Mouse (Mus musculus) thymus, postnatal 0 days (tissue): ENCODE measurements at regions not wholly inside any gene's neighbourhood (a gene's known extent, or its start where the extent isn't known, plus 50 kb on each side); places are given as distances from the start of the nearest gene placed in this dataset.
A peak's percentile ranks its signal among the peaks of the same experiment; 100 is the strongest.

Experiments used
- DNase-seq: peaks from one replicate; pipeline ENCODE4 v3.0.0-alpha.2; 2015; ENCODE audit warnings: low spot score

DNA sequence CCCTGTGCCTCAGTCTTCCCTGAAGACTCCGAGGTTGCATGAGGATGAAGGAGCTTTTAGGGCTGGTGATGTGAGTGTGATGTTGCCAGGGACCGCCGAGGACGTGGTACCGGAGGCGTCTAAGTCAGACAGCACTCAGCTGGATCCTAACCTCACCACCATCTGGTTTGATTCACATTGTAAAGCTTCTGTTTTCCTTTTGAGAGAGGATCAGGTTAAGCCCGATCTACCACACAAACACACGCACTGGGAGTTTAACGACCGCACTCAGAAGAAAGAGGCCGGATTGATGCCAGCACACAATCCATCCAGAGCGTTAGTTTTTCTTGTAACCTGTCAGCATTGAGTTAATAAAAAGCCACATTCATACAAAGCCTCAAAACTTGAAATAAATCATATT is 371.9 kb downstream of the Cog6 start:
- no peak for DNase-seq

DNA sequence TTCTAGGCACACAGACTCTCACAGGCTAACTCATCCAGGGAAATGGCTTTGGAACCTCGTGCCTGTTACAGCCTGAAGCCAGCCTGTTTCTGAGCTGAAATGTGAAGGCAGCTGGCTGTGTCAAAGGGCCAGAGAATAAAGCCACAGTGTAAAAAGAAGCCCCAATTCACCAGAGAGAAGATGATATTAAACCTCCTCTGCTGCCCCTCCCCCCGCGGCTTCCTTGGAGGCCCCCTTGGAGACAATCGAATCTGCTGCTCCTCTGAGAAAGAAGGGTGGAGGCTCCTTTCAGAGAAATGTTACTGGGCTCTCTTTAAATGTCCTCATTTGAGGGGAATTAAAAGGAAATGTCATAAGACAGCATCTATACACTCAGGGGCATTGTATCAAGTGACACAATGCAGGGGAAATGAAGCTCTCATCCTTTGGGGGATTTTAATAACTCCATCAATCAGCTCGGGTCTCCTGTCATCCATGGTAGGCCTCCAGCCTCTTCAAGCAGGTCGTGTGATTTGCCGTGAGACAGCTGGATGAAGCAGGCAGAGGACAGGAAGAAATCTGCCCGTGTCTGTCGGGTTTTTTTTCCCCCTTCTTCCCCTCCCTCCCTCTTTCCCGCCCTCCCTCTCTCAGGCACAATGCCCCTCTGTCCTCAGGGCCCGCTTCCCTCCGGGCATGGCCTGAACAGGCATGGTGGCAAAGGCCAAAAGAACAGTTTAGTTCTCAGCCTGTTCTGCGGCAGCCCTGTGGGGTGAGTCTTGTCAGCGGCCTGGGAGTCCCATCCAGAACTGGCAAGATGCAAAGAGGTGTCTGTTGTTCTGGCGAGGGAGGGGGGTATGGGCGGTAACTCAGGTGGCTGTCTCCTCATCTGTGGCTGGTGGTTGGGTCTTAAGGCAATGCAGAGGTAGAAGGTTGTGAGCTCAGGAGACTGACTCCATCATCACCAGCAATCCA is 372.6 kb downstream of the Cog6 start:
- DNase-seq, result peak; percentile 57

DNA sequence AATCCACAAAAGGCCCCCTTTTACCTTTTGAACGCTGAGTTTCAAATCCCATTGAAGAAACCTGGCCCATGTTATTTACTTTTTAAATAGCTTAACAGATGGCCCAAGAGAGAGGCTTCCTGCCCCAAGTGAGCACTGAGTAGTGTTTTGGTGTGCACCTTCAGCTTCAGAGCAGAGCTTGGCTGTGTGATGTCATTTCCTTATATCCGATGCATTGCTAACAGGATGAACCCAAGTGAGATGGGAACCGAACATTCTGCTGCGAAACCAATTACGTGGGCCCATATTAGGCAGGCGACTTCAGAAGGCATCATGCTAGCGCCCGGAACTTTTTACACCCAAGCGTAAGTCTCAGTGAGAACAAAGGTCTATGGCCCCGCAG is 373.2 kb downstream of the Cog6 start:
- peak; percentile 68 for DNase-seq

DNA sequence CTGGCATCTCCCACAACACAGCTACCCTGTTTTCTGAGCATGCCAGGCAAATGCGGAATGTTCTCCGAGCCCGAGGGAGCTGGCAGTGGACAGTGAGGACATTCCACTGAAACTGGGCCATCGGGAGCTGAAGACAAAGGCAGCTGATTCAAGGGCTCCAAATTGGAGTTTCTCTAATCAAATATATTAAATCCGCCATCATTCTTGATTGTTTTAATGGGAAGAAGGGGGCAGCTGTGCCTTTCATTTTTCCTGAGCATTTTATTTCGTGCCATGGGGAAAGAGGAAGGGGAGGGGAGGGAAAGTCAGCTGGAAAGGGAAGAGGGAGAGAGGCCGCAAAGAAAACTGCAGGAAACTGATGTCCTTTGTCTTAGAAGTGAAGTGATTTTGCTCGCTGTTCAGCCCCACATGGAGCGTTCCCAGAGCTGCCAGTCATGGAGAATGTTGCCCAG is 373.9 kb downstream of the Cog6 start:
- DNase-seq, result no peak

DNA sequence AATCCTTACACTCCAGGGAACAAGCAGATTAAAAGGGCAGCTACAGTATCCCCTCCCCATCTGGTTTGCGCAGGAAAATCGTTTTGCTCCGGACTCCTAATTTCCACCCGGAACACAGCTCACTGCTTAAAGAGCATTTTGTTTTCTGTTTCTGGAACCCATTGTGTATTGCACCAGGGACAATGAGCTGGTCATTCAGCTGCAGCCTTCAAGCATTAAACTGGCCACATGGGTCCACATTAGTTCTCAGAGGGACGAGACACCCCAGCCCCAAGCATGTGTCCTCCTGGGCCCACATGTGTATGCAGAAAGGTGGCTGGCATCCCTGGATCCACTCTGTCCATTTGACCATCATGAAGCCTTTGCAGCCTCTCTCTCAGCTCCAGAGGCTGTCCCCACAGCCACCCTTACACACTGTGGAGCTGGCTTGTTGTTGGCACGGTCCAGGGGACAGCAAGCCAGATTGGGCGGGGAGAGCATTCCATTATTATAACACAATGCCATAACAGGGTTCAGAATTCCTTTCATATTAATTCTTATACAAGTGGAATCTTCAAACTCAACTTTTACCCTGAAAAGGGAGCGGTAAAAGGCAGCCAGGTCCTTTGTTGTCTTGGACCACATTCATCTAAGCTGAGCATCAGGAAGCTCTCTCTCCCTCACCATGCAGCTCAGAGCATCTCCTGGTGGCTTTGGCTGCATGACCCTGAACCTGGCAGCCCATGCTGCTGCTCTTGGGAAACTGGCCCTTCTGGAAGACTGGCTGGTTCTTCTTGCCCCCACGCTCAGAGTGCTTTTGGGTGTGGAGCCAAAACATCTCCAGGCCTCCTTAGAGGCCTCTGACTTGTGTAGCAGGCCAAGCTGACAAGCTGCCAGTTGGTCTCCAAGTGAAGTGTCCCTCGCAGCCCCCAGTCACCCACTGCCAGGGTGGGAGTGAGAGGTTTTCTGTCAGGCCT is 373.4 kb downstream of the Foxo1 start:
- DNase-seq, result no peak

DNA sequence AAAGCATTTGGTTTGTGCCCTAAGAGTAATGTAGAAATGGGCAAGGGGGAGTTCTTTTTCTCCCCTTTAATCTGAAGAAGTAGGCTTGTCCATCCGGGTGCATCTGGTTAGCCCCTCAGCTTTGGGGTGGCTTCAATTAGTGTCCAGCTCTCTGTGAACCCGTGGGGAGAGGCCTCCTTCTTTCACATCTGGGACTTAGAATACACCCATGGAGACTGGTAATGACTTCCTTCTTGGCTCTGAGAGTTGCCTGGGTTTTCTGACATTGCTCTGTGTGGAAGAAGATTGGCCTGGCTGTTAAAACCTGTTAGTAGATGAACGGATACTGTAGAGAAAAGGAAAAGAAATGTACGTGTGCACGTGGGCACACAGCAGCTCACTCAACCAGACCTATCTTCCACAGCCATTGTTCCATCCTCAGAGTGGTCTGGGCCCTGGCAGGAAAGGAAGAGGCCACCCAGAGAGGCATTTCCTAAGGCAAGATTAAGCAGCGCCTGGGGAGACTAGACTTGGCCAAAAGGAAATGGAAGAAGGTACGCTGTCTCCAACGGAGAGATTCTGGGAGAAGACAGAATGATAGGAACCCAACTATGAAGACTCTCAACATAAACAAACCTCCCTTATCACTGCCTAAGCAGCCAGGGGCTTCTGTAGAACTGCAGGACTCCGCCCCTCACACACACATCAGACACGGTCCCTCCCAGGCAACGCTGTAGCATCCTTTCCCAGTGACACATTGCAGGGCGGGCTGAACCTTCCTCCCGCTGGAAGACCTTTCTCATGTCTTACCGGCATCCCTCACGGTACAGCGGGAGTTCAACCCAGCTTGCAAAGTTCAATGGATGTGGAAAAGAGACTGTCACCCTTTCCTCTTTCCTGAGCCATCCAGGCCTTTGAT is 372.4 kb downstream of the Foxo1 start:
- DNase-seq, result peak; percentile 33

DNA sequence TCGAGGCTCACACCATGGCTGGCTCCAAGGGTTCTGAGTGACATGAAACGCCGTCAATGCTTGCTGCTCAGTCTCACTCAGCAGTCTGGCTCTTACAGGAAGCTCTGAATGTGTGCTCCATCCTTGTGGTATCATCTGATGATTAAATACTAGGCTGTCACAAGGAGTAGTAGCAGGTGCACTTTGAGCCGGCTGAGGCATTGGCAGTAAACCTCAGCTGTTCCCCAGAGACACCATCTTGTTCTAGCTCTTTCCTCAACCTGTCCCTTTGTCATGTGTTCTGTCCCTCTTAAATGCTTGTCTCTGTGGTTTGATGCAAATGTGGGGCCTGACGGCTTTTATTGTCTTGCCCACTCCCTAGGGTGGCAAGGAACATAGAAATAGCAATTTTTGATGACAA is 370.7 kb downstream of the Foxo1 start:
- peak; percentile 82 for DNase-seq

DNA sequence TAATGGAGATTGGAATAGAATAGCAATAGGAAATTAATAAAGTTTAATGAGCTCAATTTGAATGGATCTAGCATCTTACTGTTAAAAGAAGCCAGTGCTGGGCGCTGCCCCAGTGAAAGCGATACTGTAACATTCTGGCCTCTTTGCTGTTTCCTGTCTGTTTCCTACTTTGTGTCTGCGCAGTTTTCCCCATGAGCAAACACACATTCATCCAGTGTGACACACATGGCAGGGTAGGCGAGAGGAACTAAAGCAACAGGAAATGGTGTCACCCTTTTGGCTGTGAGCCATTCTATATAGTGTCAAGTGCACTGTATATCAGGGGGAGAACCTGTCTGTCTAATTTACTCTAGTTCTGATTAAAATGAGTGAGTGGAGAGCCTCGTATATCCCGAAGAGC is 366.2 kb downstream of the Foxo1 start:
- peak; percentile 79 for DNase-seq

DNA sequence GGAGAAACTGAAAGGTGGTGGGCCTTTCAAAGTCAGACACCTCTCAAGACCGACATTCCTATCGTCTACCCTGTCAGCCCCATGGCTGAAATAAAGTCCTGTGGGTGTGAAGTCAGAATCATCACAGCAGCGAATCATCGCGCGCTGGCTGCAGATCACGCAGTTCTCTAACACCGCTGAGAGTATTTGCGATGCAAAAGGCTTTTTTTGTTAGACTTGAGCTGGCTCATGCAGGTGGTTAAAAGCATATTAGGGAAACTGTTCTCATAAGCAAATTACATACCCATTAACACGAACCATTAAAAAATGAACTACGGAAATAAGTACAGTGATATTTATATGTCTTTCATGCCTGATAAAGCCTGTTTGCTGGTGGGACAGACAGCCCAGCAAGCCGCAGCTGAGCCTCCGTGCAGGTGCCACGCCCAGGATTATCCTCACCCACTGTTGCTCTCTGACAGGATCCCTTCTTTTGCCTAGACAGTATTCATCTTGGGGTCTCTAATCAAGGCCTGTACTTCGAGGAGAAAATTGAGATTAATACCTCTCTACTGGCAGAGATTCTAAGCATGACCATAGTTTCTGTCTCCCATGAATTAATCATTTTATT is 365.5 kb downstream of the Foxo1 start:
- DNase-seq, result no peak

DNA sequence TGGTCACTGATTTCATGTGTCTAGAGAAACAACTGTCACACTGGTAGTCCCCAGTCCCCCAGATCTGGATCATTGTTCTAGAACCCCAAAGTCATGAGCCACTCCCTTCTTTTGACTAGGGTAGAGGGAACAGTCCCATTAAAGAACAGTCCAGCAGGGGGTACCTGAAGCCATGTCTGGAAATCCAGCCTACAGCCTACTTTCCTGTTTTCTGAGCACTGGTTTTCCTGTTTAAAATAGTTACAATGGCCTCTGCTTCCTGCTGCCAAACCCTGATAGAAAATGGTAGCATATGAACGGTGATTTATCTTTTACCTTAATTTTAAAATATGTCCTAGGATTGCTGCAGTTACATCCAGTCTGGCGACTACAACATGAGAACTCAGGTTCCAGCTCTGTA is 364.5 kb downstream of the Foxo1 start:
- no peak for DNase-seq

DNA sequence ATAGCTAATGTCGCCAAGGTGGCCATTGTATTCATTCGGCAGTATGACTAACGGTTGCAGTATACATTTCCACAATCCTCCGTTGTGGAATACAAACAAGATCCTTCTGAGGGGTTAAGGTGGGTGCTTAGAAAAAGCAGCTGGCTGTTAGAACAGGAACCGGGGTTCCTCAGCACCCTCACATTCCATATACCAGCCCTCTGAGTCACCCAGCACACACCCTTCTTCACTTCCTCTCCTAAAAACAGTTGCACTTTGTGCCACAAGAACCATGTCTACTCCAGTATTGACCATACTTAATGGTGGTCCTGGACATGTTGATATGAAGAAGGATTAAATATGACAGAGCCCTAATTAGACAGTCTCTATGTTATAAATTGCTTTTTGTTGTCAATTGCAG is 362.1 kb downstream of the Foxo1 start:
- no peak for DNase-seq

DNA sequence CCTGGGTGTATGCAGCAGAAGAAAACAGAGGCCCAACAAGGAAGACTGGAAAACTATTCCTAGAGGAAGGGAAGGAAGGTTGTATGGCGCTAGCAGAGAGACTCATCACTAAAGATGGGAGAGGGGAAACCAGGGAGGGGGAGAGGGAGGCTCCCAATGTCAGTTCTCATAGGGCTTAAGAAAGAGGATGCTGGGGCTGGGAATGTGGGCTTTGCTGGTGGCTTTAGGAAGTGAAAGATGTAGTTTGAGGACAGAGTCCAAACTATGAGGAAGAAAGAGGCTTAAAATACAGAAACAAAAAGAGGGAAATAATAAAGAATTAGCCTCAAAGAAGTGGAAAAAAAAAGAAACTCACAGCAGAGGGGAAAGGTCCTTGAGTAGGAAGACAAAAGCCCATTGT is 357.0 kb downstream of the Foxo1 start:
- DNase-seq, result no peak

DNA sequence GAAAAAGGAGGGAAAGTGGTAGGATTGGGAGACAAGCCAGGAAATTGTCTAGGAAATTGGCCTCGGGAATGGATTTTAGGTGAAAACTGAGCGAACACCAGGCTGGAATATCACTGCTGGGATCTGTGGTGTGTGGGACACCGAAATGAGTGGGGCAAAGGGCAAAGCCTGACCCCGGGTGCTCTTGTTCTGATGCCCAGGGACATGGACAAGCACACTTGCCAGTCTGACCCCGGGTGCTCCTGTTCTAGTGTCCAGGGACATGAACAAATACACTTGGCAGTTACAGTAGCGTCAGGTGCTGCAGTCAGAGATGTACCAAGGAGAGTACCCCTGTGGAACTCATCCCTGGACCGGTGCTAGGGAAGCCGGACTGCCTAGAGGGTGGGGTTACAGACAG is 354.4 kb downstream of the Foxo1 start:
- no peak for DNase-seq

DNA sequence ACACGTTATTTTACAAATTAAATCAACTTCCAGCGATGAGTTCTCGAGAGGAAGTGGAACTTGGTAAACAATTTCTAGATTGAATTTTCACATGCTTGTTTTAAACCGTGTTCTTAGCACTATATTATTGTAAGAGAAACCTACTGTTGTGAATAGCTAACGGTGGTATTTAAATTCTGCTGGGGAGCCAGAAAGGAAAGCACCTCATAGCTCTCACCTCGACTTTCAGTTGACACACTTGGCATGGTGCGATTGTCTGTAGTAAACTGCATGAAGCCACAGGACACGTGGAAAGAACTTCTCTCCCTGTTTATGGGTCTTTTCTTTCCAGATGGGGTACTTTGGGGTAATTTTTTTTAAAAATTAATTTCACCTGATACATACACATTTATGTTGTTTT is 353.8 kb downstream of the Foxo1 start:
- DNase-seq, result no peak

DNA sequence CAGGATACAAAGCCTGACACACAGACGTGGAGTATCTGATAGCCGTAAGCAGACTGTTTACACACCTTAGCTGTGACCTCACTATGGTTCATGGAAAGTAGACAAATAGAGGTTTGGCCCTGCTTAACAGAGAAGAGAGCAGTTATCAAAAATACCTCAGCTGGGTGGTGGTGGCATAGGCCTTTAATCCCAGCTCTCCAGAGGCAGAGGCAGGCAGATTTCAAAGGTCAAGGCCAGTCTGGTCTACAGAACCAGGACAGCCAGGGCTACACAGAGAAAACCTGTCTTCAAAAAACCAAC is 350.7 kb downstream of the Foxo1 start:
- DNase-seq, result no peak

DNA sequence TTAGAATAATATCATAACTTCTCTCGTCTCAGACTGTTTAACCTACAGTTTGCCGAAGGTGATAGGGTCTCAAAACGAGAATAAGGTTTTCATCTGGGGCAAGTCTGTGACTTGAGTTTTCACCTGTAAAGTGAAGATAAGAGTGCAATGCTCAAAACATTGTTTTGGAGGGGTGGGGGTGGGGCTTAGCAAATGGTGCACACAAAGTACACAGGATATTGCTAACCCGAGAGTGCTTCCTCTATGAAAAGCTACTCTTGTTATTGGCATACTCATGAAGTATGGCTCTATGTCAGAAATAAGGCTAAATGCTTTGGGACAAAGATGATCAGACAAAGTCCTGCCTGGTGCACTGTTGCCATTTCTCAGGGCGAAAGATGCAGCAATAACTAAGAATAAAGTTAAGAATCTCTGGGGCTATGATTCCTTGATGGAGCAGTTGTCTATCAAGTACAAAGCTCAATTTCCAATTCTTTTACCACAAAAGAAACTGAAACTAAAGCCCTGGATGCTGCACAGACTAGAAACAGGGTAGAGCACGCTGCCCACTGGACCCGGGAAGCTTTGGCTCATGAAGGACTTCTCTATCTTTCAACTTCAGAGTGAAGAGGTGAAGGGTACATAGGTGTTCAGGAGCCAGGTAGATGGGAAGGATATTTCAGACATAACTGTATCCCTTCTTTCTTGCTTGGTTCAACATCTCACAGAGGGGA is 350.2 kb downstream of the Foxo1 start:
- peak; percentile 54 for DNase-seq

DNA sequence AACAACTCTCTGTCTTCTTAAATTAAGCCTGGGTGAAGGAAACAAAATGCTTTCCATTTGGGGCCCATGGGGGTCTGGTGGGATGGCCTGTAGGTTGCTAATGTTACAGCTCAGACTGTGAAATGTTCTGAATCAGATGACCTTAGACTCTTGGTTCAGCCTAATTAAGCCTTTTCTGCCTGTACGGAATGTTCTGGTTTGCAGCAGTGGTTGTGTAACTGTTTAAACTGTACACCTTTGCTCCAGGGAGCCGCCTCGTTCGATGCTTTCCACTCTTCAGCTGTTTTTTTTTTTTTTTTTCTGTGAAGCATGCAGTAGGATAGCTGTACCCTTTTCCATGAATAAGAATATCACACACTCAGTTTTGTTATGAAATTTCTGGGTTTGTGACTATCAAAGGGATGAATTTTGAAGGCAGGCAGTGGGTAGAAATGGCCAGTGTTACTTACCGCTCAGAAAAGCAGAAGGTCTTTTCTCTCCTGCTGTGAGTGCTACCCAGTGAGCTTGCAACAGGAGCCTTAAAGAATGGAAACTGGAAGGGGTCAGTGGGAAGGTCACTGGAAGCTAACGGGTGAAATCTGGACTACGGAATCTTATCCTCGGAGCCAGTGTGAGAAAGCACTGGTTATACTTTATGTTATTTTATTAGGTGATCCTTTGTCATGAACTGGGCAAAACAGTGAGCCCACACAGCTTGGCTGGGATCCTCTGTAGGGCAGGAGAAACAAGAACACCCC is 349.4 kb downstream of the Foxo1 start:
- no peak for DNase-seq

DNA sequence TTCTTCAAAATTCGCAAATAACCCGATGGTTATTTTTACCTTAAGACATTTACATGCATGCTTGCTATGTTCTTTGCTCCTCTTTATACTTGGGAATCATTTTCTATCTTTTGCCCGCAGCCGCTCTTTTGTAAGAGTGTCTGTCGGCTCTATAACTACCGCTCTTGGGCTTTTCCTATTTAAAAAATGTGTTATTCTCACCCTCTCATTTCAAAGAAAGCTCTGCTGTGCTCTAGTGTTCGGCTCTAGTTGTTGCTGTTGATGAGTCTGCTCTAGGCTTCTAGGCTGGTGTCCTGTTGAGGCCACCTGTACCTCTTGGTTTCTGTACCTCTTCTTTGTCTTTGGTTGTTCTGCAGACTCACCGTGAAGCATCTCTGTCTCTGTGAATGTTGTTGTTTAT is 343.7 kb downstream of the Foxo1 start:
- no peak for DNase-seq

DNA sequence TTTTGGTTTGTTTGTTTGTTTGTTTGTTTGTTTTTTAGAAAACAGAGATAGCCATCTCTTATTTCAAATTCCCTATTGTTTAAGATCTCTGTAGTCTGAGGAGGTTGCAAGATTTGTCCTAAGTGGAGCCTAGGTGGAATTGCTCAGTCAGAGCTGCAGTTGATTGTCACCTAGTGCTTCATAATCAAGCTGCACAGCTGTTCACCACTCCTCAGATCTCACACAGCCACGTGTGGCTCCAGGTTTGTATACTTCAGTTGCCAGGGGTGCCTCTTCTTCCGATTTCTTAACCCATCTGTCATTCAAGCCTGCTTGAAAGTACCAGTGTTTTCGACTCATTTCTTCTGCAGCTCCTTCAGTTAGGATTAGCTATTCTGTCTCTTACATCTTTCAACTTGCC is 342.3 kb downstream of the Foxo1 start:
- peak; percentile 83 for DNase-seq

DNA sequence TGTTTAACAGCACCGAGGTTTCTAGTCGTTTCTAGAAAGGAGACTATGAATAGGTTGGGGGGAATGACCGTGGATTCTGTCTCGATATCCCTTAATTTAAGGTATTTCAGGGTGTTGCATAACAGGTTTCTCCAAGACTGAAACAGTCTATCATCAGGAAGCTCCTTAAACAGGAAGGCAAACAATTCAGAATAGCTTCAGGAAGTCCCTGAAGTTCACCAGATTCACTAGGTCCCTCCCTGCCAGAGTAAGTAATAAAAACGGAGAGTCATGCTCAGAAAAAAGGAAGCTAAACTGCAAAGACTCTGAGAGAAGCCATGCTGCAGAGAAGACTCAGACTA is 339.9 kb downstream of the Foxo1 start:
- no peak for DNase-seq
